Mouse (Mus musculus): Measurements from ENCODE around the gene Lrmda.
A peak's percentile ranks its signal among the peaks of the same experiment; 100 is the strongest.

Lrmda gene

GRCm38 (mm10) chr14:22019252-22019948, at the start of gene Lrmda:
Lrmda (plus strand) TSS chr14:22019712.
- DNase-seq (ENCODE audit: low spot score in 2 of 2), result peak; percentile 26 to 41

DNA sequence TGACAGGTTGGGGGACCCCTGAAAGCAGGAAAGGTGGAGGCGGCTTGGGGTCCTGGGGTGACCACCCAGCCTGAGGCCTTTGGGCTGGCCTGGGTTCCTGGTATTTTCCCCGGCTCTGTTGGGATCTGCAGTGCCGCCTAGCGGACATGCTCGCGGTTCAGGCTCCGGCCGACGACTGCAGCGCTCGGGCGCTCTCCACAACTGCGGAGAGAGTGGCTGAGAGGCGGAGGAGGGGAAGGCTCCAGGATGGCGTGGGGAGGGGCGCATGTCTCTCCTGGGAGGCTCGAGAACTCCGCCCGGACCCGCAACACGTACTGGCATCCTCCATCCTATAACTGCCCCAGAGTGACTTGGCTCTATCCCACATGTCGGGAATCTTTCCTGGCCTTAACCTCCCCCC, 38.0 kb upstream of the Lrmda start:
- peak; percentile 67 to 74 for DNase-seq (ENCODE audit: low spot score in 2 of 2)

- no peak for DNase-seq (ENCODE audit: low spot score in 2 of 2)
Observed at GRCm38 (mm10) chr14:21982096-21982591, 37.4 kb upstream of the Lrmda start.

DNA sequence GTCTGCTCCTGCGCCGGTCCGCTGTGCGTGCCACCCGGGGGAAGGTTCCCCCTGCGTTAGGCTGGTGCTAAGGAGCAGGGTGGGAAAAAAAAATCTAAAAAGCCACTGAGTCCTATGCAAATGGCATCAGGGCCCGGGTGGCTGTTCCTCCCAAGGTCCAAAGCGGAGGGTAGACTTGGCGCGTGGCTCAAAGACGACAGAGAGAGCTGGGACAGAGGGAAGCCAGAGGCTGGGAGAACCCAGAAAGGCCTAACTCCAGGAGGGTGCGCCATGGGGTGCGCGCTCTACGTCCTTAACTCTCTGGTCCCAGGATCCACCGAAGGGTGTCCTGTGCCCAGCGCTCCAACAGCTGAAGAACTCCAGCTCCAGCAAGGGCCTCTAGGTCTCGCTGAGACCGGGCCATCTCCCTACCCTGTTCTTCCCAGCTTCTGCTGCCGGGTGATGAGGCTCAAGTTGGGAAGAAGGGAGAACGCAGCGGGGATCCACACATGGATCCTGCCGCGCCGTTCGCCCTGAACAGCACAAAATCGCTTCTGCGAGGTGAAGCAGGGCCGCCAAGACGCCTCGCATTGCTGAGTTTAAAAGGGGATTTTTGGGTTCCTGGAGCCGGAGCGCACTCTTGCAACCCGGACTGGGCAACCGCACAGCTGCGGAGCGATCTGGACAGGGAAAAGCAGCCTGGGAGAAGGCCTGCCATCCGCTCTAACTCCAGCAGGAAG, 36.8 kb upstream of the Lrmda start:
- no peak for DNase-seq (ENCODE audit: low spot score in 2 of 2)

GRCm38 (mm10) chr14:21983311-21983949, 36.1 kb upstream of the Lrmda start:
- DNase-seq (ENCODE audit: low spot score in 2 of 2), result no peak

DNA sequence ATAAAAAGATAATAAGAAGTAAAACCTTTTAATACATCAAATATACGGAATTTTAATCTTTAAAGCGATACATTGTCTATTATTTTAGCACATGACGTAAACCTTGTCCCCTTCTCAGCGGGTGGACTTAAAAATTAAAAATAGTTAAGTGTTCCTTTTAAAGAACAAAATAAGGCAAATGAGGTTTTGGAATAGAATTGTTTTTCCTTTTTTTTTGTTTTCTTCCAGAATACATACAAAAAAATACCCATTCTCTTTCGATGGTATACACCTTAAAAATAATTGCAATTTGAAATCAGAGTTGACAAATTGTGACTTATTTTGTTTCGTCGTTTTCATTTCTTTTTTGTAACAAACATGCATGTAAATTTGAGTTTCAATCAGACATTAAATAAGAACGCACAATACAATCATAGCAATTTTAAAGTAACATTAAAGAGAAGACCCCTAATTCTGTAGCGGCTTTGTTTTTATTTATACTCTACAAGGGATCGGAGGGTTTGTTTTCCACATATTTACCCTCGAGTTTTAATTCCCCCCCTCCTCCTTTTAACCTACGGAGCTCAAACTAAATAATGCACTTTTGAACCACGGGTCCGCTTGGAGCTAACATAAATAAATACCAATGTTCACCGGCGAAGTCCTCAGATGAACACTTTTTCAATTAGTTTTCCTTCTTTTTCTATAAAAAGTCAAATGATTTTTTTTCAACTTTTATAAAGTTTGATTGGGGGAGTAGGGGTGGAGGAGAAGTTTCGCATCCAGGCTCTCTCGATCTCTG, 35.4 kb upstream of the Lrmda start:
- DNase-seq (ENCODE audit: low spot score in 2 of 2), result no peak

- DNase-seq (ENCODE audit: low spot score in 2 of 2), result no peak
Observed at GRCm38 (mm10) chr14:21984757-21985425, 34.6 kb upstream of the Lrmda start.

DNA sequence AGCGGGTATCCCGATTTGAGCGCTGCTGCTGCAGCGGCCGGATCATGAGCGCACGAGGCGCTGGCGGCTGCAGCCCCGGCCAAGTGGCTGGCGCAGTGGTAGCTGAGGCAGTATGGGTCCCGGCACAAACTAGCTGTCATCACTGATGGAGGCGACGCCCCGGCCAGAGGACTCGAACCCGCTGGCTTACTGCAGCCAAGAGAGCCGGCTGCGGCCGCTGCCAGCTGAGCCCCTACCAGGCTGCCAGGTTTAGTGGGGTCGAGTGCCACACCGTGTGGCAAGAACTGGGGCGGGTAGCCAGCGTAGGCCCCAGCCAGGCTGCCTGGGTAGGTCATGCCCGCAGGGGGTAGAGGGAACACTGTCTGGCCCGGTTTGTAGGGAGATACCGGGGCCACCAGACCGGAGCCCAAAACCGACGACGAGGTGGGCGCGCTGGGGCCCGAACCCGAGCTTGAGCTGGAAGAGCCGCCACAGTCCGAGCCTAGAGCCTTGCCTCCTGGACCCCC, 34.0 kb upstream of the Lrmda start:
- no peak for DNase-seq (ENCODE audit: low spot score in 2 of 2)

DNA sequence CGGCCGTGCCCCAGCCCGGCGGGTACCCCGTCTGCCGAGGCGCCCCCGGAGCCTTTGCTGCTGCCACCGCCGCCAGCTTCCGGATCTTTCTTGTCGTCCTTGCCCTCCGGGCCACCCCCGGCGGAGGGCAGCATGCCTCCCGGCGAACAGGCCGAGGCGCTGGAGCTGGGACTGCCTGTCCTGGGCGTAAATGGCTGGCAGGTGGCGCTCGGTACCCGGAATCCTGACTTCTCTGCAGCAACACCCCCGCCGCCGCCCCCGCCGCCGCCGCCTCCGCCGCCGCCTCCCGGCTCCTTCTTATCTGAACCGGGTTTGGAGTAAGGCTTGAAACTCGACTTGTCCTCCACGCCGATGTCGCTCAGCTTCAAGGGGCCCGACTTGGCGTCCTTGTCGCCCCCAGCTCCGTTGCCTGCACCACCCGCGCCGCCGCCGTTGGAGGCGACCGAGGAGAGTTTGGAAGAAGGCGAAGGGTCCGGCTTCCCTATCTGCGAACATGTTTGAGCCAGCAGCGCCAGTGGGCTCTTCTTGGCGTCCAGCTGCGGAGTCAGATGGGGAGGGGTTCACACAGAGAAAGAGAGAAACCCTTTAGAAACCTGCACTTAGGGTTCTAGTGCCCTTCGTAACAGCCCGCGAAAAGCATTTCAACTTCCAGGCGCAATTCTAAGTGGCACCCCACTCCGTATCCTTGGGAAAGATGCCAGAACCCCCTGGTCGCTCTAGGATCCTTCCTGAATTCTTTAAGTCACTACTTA, 33.4 kb upstream of the Lrmda start:
- DNase-seq (ENCODE audit: low spot score in 2 of 2), result peak; percentile 76 to 85

GRCm38 (mm10) chr14:21986733-21987659, 32.5 kb upstream of the Lrmda start:
- DNase-seq (ENCODE audit: low spot score in 2 of 2), result no peak

- peak; percentile 88 to 91 for DNase-seq (ENCODE audit: low spot score in 2 of 2)
Observed at GRCm38 (mm10) chr14:21987660-21988576, 31.6 kb upstream of the Lrmda start.

GRCm38 (mm10) chr14:21988577-21989290, 30.8 kb upstream of the Lrmda start:
- no peak for DNase-seq (ENCODE audit: low spot score in 2 of 2)

DNA sequence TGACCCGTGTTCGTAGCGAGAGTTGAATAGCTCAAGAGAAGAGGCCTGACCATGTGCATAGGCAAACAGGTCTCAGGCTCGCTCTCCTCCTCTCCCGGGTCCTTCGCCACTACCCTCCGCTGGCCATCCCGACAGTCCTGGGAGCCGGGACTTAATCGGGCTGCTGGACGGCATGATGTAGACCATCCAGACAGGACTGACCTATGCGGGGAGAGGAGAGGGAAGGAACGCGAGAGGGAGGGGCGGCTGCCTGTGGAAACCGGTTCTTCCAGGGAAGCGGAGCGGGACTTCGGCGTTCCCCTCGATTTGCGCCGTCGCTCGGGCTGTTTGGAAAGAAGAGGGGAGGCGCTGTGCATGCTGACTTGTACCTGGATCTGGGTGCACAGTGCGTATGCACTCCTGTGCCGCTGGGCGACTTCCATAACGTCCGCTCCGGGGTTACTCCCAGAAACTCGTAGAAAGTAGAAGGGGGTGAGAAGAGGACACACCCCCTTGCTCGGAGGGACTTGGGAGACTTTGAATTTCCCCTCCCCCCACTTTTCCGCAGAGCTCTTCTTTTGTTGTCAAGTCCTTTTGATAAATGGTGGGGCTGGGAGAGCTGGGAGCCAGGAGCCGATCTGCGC, 30.1 kb upstream of the Lrmda start, which contains the start of gene Zfp503:
TSS of gene Zfp503 (minus strand) at position 311 of the 623 bp plus-strand sequence.
- DNase-seq (ENCODE audit: low spot score in 2 of 2), result peak in 1 of 2 experiments; percentile 14

DNA sequence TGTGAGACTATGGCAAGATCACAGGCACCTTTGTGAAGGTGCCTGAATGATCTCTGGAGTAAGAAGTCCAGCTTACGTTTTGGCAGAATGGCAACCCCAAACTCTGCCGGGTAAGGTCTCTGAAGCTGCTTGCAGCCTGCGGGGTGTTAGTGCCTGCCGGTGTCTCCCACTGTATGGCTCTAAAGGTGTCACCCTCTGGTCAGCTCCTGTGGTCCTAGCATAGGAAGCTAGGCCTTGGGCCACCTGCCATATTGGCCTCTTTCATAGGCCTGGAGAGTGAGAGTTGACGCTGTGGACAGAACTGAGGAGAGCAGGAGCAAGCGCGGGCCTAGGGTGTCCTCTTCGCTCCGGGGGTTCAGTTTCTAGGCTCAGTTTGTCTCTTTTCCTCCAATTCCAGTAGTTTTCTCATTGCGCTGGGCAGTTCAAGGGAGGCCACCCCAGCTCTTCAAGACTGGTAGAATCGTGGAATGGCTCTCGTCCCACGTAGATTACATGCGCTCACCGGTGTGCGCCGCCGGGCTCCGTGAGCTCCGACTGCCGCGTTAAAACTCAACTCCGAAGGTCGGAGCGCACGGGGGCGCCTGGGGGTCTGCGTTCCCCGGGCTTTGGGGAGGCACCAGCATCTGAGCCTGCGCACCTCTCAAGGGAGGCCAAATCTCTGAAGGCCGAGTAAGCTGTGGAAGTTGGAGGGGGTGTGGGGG, 29.0 kb upstream of the Lrmda start:
- no peak for DNase-seq (ENCODE audit: low spot score in 2 of 2)

DNA sequence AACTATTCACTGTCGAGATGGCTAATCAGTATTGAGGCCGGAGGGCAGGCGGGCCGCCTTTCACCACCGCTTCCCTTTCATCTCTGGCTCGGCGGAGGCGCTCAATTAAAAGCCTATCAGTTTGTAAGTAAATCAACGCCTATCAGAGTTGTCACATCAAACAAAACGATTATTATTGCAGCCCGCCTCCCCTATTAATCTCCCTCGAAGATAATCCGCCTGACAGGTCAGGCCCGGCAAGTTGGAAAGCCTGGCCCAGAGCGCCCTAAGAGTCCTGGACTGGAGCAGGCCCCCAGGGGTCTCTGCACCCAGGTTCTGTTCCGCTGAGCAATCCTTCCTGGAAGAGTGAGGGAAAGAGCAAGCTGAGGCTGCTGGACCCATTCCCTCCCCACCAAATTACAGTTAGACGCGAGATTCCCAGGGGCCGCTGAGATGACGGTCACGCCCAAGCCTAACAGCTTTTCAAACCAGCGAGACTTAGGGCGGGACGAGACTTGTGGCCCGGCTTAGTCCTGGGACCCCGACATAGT, 28.2 kb upstream of the Lrmda start:
- DNase-seq (ENCODE audit: low spot score in 2 of 2), result no peak

DNA sequence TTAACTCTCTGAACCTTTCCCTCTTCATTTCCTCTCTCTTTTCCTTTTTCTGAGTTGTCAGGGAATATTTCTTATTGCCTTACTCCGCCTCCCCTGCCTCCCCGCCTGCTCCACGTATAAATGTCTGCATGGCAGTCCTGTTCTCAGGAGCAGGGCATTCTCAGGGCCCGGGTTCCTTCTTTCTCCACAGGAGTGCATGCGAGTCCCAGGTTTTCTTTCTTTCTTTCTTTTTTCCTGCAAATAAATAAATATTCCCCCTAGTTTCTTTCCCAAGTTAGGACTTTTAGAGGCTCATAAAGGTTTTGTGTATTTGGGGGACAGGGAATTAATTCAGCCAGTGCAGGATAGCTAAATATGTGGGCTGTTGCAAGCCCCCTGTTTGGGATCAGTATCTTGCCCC, 27.7 kb upstream of the Lrmda start:
- DNase-seq (ENCODE audit: low spot score in 2 of 2), result no peak

Data from right cerebral cortex, adult 2 months (tissue).